Mouse (Mus musculus) left cerebral cortex, postnatal 25 days (tissue): ENCODE results near the gene Btg2. TPM values are rescaled to one million over a fixed set of nuclear protein-coding genes. Genes with fewer than 3 reads are reported as not detected.

ENCODE experiments used
- DNase-seq, 2 experiments: peaks; one replicate each; pipeline ENCODE4 v3.0.0; 2022; ENCODE audit warnings: low spot score in 2 of 2, mixed read lengths in 1 of 2
- intact Hi-C: fragments of 180-260 bp; cut with DNase I; formaldehyde crosslinking; loops from one replicate; pipeline ENCODE4 v1.15.1; 2025
- total RNA-seq, 2 experiments: library from RNA; stranded (reverse); gene quantifications; 2 replicates each; pipeline ENCODE4 v1.2.3; 2021

Gene Btg2
- total RNA-seq, 2 experiments from 2014 or later, result 15.1 to 29.0 TPM

DNA sequence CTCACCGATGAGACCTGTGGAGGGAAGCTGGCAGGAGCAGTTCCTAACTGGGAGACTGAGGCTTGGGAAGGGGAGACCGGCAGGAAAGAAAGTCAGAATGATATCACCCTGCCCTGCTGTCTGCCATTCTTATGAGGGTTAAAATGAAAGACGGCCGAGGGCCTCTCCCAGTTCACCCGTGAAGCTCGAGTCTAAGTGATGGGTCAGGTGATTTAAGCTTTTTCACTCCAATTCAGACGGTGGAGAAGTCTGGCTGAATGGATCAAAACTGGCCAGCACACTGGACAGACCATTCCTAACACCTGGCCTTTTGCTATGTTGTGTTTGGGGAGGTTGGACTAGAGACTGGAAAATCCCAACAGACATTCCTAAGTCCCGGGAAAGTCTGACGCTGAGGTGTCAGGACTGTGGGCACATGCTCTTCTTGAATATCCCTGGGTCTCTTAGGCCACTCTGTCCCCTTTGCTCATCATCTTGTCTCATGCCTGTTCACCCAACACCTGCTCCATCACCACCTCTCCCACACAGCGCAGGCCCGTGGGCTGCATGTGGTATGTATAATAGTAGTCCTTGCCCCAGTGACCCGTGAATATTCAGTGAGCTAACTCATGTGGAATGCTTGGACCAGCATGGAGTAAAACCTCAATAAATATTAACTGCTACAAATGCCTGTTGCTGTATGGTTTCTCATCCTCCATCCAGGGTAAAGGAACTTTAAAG lies 20.8 kb upstream of the Btg2 start:
- no peak for DNase-seq
- intact Hi-C loops, result no loop called here

DNA sequence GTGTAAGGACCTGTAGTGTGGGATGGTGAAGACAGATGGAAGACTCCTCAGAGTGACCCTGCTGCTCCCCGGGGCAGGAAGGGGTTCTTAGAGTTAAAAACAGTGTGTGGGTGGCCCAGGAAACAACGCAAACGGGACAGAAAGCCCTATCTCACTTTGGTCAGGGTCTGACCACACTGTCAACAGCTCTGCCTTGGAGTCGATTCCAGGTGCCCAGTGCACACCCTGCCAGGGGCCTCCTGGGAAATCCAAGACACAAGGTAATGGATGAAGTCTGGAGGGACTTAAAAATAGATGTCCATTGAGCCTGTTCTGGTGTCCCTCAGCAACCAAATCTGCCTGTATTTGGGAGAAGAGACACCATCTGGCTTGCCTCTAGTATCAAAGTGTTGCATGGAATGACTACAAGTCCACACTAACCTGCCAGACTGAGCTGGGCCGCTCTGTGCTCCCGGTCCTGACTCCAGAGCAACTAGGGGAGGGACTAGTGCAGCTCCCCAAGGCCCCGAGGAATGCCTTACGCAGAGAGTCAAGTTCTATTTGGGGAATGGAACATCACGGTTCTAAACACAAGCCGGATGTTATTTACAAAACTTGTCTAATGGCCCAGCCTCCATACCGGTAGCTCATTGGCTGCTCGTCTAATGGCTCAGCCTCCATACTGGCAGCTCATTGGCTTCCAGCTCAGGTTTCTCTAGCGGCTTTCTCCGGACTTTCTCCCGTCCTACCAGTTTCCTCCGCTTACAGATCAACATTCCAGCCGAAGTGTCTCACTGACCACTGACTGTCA lies 20.0 kb upstream of the Btg2 start:
- intact Hi-C loops, result no loop called here
- DNase-seq, result peak; percentile 72 to 74

DNA sequence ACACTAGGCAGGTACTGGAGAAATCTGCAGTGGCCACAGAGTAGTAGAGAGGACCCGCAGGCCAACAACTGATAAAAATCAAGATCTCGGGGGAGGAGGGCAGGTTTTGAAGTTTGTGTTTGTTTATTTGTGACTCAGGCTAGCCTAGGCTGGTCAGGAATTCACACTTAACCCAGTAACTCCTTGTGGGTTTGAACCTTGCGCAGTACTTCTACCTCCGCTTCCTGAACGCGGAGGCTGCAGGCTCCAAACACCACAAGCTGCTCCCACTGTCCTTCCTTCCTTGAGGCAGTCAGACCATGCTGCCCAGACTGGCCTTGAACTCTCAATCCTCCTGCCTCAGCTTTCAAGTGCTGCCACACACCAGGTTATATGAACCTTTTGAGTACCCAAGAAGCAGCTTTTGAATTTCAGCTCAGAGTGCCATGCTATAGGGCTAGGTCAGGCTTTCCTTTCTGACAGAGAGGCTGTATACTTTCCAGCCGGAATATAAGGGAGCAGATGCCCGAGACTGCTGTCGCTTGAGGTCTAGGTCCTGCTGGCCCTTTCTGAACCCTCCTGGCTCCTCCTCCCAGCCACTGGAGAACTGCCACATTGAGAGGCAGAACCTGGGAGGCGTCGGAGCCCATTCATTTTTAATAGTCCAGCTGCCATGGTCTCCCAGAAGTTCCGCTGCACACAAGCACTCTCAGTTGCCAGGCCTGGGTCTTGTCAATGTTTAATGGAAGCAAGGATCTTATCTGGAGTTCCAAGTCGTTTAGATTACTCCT lies 19.2 kb upstream of the Btg2 start:
- intact Hi-C loops, result no loop called here
- DNase-seq, result no peak

DNA sequence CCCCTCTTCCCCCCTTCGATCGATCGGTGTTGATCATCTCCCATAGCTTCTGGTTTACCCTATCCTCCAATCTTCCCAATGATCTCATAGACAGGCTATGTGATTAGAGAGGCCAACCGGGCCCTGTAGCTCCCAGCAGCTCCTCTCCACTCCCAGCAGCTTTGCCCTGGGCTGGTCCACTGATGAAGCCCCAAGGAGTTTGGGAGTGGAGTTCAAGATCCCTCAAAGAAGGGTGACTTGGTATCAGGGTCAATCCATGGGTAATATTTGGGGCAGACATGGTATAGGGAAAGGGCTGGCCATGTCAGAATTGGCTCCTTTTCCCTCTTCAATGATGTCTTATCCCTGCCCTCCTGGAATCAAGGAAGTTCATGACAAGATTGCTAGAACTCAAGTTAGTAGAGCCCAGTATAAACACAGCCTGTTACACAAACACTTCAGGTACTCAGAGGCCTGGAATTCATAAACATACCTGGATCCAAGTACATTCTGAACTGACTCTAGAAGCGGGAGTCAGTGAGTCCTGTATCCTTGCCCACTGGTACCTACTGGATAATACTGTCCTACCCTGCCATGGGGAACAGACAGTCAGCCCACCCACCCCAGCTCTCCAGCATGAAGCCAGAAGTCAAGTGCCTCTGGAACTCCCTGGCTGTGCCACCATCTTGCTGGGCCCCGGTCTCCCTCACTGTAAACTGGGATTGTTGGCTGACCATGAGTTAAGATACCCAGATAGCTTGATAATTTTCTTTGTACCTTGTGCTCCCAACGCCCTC lies 18.3 kb upstream of the Btg2 start:
- no peak for DNase-seq

DNA sequence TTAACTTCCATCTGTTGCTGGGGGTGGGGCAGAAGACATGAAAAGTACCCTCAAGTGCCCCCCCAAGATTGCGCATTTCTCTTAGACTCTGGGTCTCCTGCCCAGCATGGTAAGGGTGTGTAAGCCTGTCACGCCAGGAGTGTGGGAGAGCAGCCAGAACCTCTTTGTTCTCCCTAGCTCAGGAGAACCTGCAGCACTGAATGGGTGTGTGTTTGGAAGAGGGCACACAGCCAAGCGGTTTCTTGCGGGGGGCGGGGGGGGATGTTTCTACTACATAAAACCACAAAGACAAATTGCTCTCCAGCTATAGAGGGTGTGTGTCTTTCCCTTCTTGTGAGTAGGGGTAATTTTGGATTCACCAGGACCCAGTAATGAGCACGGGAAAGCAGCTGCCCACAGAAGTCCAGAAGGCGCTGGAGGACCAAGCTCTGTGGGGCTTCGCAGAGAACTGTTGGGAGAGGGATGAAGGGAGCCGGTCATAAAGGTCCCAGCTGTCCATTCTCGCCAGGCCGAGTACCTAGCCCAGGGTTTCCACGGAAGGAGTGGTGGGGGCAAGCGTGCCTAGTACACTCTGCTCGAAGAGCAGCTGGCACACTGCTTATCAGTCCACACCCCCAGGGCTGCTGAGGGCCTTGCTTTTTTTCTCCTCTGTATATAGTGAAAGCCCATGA lies 17.5 kb upstream of the Btg2 start:
- DNase-seq, result peak in 1 of 2 experiments; percentile 44
- intact Hi-C loops, result no loop called here

More for the DNA sequence above, 18.3 kb upstream of the Btg2 start:
- intact Hi-C loops, result no loop called here

DNA sequence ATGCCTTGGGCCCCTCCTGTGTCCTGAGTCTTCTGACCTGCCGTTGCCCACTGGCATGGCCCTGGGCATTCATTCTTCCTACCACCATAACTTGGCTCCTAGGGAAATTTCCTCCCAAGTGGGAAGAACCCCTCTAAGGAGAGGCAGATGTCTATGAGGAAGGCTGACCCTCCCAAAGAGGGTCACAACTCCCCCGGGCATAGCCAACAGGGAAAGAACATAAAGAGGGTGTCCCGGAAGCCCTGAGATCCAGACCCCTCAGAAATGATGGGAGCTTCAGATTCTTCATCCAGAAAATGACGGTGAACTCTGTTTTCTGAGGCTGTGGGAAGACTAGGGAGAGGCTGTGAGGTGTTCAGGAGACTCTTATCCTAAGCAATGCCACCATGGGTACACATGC lies 16.8 kb upstream of the Btg2 start:
- intact Hi-C loops, result no loop called here
- DNase-seq, result no peak

DNA sequence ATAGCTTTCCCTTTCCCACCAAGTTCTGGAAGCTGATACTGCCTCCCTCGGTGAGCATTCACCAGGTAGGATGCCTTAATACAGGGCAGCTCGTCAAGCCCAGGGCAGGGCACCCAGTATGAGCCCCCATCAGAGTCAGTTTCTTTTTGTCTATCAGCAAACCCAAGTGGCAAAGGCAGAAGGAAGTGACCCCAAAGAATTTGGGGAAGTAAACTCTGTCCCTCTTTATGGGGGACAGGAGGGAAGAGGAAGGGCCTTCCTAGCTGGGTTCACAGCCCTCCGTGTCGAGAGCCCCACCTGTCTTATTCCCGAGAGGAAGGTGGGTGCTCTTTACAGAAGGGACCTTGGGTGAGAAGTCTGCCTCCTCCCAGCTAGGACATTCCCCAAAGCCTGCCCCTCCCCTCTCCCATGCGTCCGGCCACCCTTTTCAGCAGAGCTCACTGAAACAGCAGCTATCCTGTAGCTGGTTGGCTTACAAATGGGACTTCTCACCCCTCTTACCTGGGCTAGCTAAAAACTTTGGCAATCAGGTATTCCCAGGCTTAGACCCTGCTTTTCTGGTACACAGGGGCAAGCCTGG lies 16.2 kb upstream of the Btg2 start:
- no peak for DNase-seq
- intact Hi-C loops, result no loop called here

DNA sequence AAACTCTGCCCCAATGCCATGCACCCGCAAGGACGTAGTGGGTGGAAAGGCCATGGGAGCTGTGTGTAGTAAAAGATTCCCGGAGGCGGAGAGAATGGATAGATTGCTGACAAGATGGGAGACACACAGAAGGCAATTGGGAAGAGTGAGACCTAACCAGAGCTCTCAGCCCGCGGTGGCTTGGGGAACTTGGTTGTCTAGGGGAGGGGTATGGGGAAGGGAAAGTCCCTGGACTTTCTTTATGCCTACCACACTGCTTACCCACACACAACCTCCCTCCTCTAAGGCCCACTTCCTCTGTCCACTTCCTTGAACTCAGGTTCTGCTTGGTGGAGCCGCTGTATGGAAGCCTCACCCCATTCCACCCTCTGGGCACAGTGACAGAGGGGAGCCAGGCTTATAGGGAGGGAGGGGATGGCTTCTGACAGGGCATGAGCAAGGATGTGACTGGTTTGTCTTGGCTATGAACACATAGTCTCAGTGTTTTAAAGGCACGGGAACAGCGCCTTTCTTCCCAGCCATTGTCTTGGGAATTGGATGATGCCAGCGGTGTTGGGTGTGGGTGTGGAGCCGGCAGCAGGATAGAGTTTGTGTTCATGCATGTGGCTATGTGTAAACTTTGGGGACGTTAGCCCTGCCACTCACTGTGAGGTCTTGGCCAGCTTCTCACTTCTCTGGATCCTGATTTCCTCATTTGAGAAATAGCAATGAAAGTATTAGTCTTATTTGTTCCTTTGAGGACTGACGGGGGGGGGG lies 15.0 kb upstream of the Btg2 start:
- intact Hi-C loops, result no loop called here
- DNase-seq, result peak in 1 of 2 experiments; percentile 33

DNA sequence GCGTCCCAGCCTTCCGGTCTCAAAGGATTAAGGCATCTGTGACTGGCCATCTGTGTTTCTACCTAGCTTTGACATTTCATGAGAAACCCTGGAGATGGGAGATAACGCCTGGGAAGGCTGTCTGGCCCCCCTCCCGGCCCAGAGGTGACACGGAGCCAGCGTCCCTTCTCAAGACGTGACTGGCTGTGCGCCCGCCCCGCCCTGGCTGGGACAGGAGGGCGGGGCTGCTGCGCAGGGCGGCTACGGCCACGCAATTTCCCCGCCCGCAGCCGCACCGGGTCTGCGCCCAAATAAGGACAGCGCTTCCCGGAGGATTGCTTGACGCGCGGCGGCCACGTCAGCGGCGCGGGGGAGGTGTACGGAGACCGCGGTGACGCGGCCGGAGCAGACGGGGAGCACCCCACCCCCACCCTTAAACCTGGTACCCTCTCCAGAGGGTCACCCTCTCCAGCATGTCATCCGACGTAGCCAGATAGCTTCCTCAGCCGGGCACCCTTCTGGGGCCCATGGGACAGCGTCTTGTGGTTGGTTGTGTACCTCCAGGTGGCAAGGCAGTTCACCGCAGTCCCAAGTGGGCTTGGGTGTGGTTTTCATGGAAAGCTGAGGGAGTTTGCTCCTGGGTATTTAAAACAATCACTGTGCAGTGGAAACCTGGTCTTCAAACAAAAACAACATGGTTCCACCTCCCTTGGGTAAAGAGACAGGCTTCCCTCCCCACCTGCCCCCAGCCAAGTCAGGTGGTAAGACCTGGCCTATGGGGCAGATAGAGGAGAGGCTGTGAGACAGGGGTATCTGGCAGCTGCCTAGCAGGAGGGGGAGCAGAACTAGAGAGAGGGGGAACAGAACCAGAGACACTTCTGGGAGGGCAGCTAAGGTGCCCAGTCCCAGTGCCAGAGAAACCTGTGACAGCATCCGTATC lies 14.2 kb upstream of the Btg2 start:
- peak; percentile 92 to 94 for DNase-seq
- intact Hi-C loops, result no loop called here

DNA sequence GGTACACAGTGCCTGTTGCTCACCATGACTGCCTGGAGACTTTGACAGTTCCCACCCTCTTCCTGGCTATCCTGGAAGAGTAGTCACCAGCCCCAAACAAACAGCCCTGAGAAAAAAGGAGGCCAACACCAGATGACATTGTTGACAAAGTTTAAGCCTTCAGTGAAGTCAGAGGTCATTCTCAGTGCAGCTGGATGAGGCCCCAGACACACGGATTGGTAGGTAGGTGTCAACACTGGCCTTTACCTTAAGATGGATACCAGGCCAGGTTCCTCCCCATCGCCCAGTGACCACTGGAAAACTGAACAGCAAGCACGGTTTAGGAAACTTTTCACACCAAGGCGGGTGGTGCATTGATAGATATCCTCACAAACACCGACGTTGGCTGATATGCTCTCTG lies 13.4 kb upstream of the Btg2 start:
- no peak for DNase-seq
- intact Hi-C loops, result no loop called here

DNA sequence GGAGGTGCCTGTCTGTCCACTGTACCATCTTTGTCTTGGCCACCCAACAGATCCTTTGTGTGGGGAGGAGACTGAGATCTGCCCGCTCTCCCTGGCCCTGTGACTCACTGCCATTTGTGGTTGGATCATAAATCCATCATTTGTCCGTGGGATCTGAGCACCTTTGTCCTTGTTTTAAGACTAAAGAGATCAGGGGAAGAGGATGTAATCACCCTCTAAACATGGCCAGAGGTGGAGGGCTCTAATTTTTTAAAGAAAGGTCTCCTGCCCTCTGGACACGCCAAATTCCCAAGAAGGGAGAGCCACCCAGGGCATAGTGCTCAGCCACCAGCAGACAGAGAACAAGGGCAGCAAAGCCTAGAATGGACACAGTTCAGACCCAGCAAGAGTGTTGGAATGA lies 12.9 kb upstream of the Btg2 start:
- intact Hi-C loops, result no loop called here
- no peak for DNase-seq

DNA sequence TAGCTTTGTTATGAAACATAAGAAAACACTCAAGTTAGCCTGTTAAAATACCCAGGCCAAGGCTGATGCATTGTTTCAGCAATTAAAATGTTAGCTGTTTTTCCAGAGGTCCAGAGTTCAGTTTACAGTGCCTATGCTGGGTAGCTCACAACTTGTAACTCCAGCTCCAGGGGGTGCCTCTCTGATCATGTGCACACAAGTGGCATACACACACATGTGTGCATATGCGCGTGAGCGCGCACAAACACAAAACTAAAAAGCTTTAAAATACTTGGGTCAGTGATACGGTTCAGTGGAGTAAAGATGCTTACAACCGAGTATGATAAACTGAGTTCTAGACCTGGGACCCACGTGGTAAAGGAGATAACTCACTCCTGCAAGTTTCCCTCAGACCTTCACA lies 10.2 kb upstream of the Btg2 start:
- intact Hi-C loops, result no loop called here
- DNase-seq, result no peak

DNA sequence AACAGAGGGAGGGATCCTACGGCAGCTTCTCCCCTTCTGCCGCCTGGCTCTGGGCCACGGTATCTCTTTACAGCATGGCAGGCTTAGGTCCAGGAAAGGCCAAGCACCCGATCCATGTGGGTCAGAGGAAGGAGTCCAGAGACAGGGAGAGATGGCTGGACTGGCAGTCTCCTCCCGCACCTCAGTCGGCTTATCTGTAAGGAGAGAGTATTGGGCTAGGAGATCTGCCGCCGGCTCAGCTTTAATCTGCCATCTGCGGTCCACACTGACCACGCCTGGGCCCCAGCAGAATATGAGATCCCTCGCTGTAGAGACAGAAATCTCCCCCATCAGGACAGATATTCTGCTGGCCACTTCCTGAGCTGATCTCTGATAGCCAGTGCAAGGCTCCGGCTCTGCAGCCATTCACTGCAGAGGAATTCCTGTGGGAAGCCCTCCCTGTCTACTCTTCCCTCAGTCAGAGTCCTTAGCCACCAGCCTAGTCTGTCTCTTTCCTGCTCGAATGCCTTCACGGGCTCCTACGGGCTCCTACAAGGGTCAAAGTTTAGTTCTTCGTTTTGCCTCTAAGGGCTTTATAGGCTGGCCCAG lies 8.0 kb upstream of the Btg2 start:
- DNase-seq, result no peak
- intact Hi-C loops, result no loop called here

DNA sequence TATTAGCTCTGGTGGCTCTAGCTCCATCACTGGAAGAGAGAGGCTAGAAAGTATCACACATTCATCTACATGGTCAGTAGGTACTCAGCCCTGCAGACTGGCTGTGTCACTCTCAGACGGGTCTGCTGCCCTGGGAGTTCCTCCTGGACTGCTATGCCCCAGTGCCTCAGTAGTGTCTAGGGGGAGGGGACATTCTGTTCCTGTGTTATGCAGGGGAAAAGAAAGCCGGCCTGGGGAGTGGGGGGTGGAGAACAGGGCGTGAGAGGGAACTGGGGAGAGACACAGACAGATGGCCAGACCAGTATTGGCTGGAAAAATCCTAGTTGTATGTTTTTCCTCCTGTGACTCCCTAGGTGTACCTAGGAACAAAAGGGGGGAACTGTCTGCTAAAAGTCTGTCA lies 7.1 kb upstream of the Btg2 start:
- DNase-seq, result no peak
- intact Hi-C loops, result no loop called here

DNA sequence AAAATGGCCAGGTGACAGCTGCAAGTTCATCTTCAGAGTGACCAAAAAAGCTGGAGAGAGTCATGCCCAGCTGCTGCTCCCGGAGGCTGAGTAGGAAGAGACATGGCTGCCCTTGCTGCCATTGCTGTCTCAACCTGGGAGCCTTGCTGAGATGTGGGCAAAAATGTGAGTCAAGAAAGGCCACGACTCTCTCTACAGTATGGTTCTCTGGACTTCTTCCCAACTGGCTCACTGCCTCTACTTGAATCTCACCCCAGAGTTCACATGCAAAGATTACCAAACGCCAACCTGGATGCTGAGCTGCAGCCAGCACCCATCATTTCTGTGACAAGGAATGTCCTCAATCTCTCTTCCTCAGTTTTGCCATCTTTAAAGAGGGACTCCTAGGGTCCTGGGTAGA lies 5.2 kb upstream of the Btg2 start:
- DNase-seq, result no peak
- intact Hi-C loops, result no loop called here

DNA sequence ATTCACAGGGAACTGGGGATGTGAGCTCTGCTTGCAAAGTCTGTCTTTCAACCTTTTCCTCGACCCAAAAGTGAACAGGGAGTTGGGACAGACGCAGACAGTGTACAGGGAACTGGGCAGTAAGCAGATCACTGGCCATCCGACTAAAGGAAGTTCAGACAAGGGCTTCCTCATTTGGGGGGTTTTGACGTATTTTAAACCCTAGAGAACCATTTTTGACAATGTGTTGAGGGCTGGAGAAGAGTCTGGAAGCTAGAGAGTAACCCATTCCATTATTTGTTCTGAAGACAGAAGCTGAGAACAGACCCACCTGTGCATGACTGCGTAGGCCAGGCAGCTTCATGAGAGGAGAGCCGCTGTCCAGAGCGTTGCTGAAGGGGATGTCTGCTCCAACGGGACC lies 4.8 kb upstream of the Btg2 start:
- intact Hi-C loops, result no loop called here
- no peak for DNase-seq

DNA sequence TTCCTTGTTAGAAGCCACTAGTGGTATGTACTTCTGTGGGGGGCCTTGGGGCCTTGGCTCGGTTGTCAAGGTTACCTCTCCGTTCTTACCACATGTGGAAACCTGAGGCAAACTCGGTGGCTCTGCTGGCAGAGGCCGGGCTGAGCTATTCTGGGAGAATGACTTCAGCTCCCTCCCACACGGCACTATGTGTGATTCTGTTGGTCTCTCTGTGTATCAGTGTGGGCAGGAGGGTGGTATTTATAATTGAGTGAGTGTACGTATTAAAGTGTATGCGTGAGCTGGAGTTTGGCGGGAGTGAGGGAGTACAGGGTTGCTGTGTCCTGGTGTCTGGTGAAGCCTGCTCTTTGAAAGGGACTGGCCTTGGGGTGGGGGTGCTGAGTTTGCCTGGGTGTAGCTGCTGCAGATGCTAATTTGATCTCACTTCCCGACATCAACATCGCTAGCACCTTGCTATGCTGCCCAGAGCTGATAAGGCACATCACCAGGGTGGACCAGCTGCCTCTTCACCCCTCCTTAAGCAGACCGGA lies 4.1 kb upstream of the Btg2 start:
- peak; percentile 82 to 96 for DNase-seq
- intact Hi-C loops, result no loop called here
